Mouse (Mus musculus) neural tube, embryonic 13.5 days (tissue): ENCODE data around the gene Zc3hav1l. TPM values are rescaled to one million over a fixed set of nuclear protein-coding genes. Genes with fewer than 3 reads are reported as not detected.

Experiments
- ATAC-seq: fragments of 200-750 bp; cut with Nextera tagmentation; 2 replicates; pipeline ENCODE4 v1.8.0; 2017; ENCODE audit warnings: low read depth, mild to moderate bottlenecking, moderate TSS enrichment, moderate library complexity
- H3K27ac ChIP-seq: fragments of 300-500 bp; sonication (generic); replicated peaks from 2 replicates; pipeline ENCODE4 v1.5.1; 2015; ENCODE audit warnings: moderate library complexity, mild to moderate bottlenecking, inconsistent platforms
- H3K27me3 ChIP-seq: fragments of 300-500 bp; sonication (generic); 2 replicates; pipeline ENCODE4 v1.6.1; 2015; ENCODE audit warnings: mild to moderate bottlenecking, inconsistent platforms
- H3K36me3 ChIP-seq: fragments of 300-500 bp; sonication (generic); 2 replicates; pipeline ENCODE4 v1.6.1; 2015; ENCODE audit warnings: mild to moderate bottlenecking, inconsistent platforms
- H3K4me1 ChIP-seq: fragments of 300-500 bp; sonication (generic); replicated peaks from 2 replicates; pipeline ENCODE4 v1.6.1; 2015; ENCODE audit warnings: inconsistent platforms
- H3K4me2 ChIP-seq: fragments of 300-500 bp; sonication (generic); 2 replicates; pipeline ENCODE4 v1.6.1; 2015; ENCODE audit warnings: inconsistent platforms, mild to moderate bottlenecking, moderate library complexity
- H3K4me3 ChIP-seq: fragments of 300-500 bp; sonication (generic); 2 replicates; pipeline ENCODE4 v1.5.1; 2015; ENCODE audit warnings: mild to moderate bottlenecking, inconsistent platforms
- H3K9ac ChIP-seq: fragments of 300-500 bp; sonication (generic); 2 replicates; pipeline ENCODE4 v1.6.1; 2015; ENCODE audit warnings: moderate library complexity, mild to moderate bottlenecking, inconsistent platforms
- H3K9me3 ChIP-seq: fragments of 300-500 bp; sonication (generic); 2 replicates; pipeline ENCODE4 v1.6.1; 2016; ENCODE audit warnings: inconsistent platforms
- WGBS: fragments of 180-500 bp; shearing (Covaris S2); methylation state at CpG from one replicate; pipeline ENCODE4 v1.1.7; 2015; 5-methylcytosine and 5-hydroxymethylcytosine counted together
- polyA plus RNA-seq: library from polyadenylated mRNA; unstranded; fragments of >200 nt; fragmentation: Nextera tagmentation; extraction: Ambion mirVana; gene quantifications from 2 replicates; pipeline ENCODE4 v1.2.1, GENCODE M21; 2015

Zc3hav1l gene
- polyA plus RNA-seq, 1 experiment from 2014 or later, result 9.9 TPM

GRCm38 (mm10) chr6:38257506-38257905, 41.6 kb downstream of the Zc3hav1l start:
- no peaks in the 10 kb centered on the region for H3K36me3 ChIP-seq
- no peaks in the 10 kb centered on the region for H3K9me3 ChIP-seq
- H3K4me2 ChIP-seq, result no peak overlapping the region
- no peak overlapping the region for H3K4me3 ChIP-seq
- H3K4me1 ChIP-seq, result peaks cover 11% of the 10 kb centered on the region
- no peak overlapping the region for H3K27ac ChIP-seq
- no peak for ATAC-seq
- 94% methylated on average over 8 of the region's 8 CpGs for WGBS
- no peaks in the 10 kb centered on the region for H3K27me3 ChIP-seq
- H3K9ac ChIP-seq, result no peak overlapping the region

- H3K4me3 ChIP-seq, result no peak overlapping the region
- no peak overlapping the region for H3K9ac ChIP-seq
- no peaks in the 10 kb centered on the region for H3K9me3 ChIP-seq
- no peak overlapping the region for H3K27ac ChIP-seq
- H3K27me3 ChIP-seq, result no peaks in the 10 kb centered on the region
- WGBS, result 93% methylated on average over 4 of the region's 4 CpGs
- H3K36me3 ChIP-seq, result no peaks in the 10 kb centered on the region
- peaks cover 18% of the 10 kb centered on the region for H3K4me1 ChIP-seq
- ATAC-seq, result no peak
- H3K4me2 ChIP-seq, result no peak overlapping the region
Measured at GRCm38 (mm10) chr6:38256793-38257192, 42.3 kb downstream of the Zc3hav1l start.

GRCm38 (mm10) chr6:38255794-38256193, 43.3 kb downstream of the Zc3hav1l start:
- no peaks in the 10 kb centered on the region for H3K9me3 ChIP-seq
- ATAC-seq, result no peak
- 57% methylated on average over 2 of the region's 2 CpGs for WGBS

GRCm38 (mm10) chr6:38253736-38254641, 45.1 kb downstream of the Zc3hav1l start, which contains the start of gene D630045J12Rik:
D630045J12Rik (minus strand) TSS chr6:38254009.
- no peaks in the 10 kb centered on the region for H3K27me3 ChIP-seq
- under 1% methylated on average over 88 of the region's 118 CpGs for WGBS
- H3K4me2 ChIP-seq, result peak within 1 kb of the TSS; percentile 73
- ATAC-seq, result peak; percentile 91
- peaks cover 45% of the 10 kb centered on the region for H3K4me1 ChIP-seq
- H3K36me3 ChIP-seq, result no peaks in the 10 kb centered on the region
- H3K27ac ChIP-seq, result peak within 1 kb of the TSS; percentile 98
- H3K9ac ChIP-seq, result peak within 1 kb of the TSS; percentile 99
- H3K9me3 ChIP-seq, result no peaks in the 10 kb centered on the region
- peak within 1 kb of the TSS; percentile 90 for H3K4me3 ChIP-seq

More at GRCm38 (mm10) chr6:38255794-38256193, 43.3 kb downstream of the Zc3hav1l start:
- Histone ChIP-seq H3K27ac (no peak overlapping the region), H3K9ac (no peak overlapping the region), H3K4me2 (no peak overlapping the region), H3K4me3 (no peak overlapping the region), H3K36me3 (no peaks in the 10 kb centered on the region), H3K4me1 (peaks cover 28% of the 10 kb centered on the region), H3K27me3 (no peaks in the 10 kb centered on the region)

- peak overlapping the region; percentile 99 for H3K9ac ChIP-seq
- peak; percentile 54 for ATAC-seq
- H3K4me1 ChIP-seq, result peaks cover 54% of the 10 kb centered on the region
Measured at GRCm38 (mm10) chr6:38252766-38253735, 46.0 kb downstream of the Zc3hav1l start.

GRCm38 (mm10) chr6:38252139-38252538, 46.9 kb downstream of the Zc3hav1l start:
- Histone ChIP-seq H3K27ac (peak overlapping the region; percentile 98), H3K9me3 (no peaks in the 10 kb centered on the region), H3K9ac (peak overlapping the region; percentile 99)

More at GRCm38 (mm10) chr6:38252766-38253735, 46.0 kb downstream of the Zc3hav1l start:
- WGBS, result 3% methylated on average over 19 of the region's 19 CpGs
- Histone ChIP-seq H3K27me3 (no peaks in the 10 kb centered on the region), H3K4me3 (peak overlapping the region; percentile 90), H3K36me3 (no peaks in the 10 kb centered on the region), H3K9me3 (no peaks in the 10 kb centered on the region), H3K4me2 (peak overlapping the region; percentile 73), H3K27ac (peak overlapping the region; percentile 98)

GRCm38 (mm10) chr6:38251464-38251863, 47.6 kb downstream of the Zc3hav1l start:
- ATAC-seq, result no peak
- H3K27me3 ChIP-seq, result no peaks in the 10 kb centered on the region
- H3K9me3 ChIP-seq, result no peaks in the 10 kb centered on the region
- H3K4me1 ChIP-seq, result peaks cover 67% of the 10 kb centered on the region
- 56% methylated on average over 4 of the region's 4 CpGs for WGBS
- no peaks in the 10 kb centered on the region for H3K36me3 ChIP-seq
- no peak overlapping the region for H3K27ac ChIP-seq
- peak overlapping the region; percentile 99 for H3K9ac ChIP-seq
- H3K4me3 ChIP-seq, result peak overlapping the region; percentile 90
- peak overlapping the region; percentile 73 for H3K4me2 ChIP-seq

More at GRCm38 (mm10) chr6:38252139-38252538, 46.9 kb downstream of the Zc3hav1l start:
- peak overlapping the region; percentile 90 for H3K4me3 ChIP-seq
- WGBS, result 64% methylated on average over 10 of the region's 10 CpGs
- H3K4me2 ChIP-seq, result peak overlapping the region; percentile 73
- peaks cover 63% of the 10 kb centered on the region for H3K4me1 ChIP-seq
- no peaks in the 10 kb centered on the region for H3K36me3 ChIP-seq
- ATAC-seq, result no peak
- no peaks in the 10 kb centered on the region for H3K27me3 ChIP-seq

- H3K4me1 ChIP-seq, result peaks cover 85% of the 10 kb centered on the region
- H3K27ac ChIP-seq, result no peak overlapping the region
- no peak overlapping the region for H3K4me3 ChIP-seq
- ATAC-seq, result no peak
- H3K27me3 ChIP-seq, result no peaks in the 10 kb centered on the region
- H3K9me3 ChIP-seq, result no peaks in the 10 kb centered on the region
- 88% methylated on average over 4 of the region's 4 CpGs for WGBS
- no peaks in the 10 kb centered on the region for H3K36me3 ChIP-seq
- no peak overlapping the region for H3K9ac ChIP-seq
- H3K4me2 ChIP-seq, result no peak overlapping the region
Measured at GRCm38 (mm10) chr6:38247362-38247761, 51.7 kb downstream of the Zc3hav1l start.

GRCm38 (mm10) chr6:38244806-38245205, 54.3 kb downstream of the Zc3hav1l start:
- 89% methylated on average over 3 of the region's 3 CpGs for WGBS
- no peak overlapping the region for H3K9ac ChIP-seq

GRCm38 (mm10) chr6:38244167-38244566, 54.9 kb downstream of the Zc3hav1l start:
- no peaks in the 10 kb centered on the region for H3K27me3 ChIP-seq
- no peak overlapping the region for H3K4me2 ChIP-seq
- H3K9me3 ChIP-seq, result no peaks in the 10 kb centered on the region
- H3K9ac ChIP-seq, result no peak overlapping the region
- H3K4me1 ChIP-seq, result peaks cover 81% of the 10 kb centered on the region
- ATAC-seq, result no peak
- no peak overlapping the region for H3K4me3 ChIP-seq
- WGBS, result 71% methylated on average over 3 of the region's 3 CpGs
- H3K36me3 ChIP-seq, result no peaks in the 10 kb centered on the region
- H3K27ac ChIP-seq, result no peak overlapping the region

More at GRCm38 (mm10) chr6:38244806-38245205, 54.3 kb downstream of the Zc3hav1l start:
- Histone ChIP-seq H3K27ac (no peak overlapping the region), H3K36me3 (no peaks in the 10 kb centered on the region), H3K4me2 (no peak overlapping the region), H3K27me3 (no peaks in the 10 kb centered on the region), H3K4me3 (no peak overlapping the region), H3K4me1 (peaks cover 84% of the 10 kb centered on the region), H3K9me3 (no peaks in the 10 kb centered on the region)
- ATAC-seq, result no peak

- no peak for ATAC-seq
- H3K9me3 ChIP-seq, result 0 out of 2 replicates have a peak, but pooled peaks cover under 1% of the 10 kb centered on the region
- no peak overlapping the region for H3K4me3 ChIP-seq
- H3K36me3 ChIP-seq, result no peaks in the 10 kb centered on the region
- H3K9ac ChIP-seq, result no peak overlapping the region
- H3K4me2 ChIP-seq, result no peak overlapping the region
- no peaks in the 10 kb centered on the region for H3K27me3 ChIP-seq
- H3K4me1 ChIP-seq, result peaks cover 68% of the 10 kb centered on the region
- peak overlapping the region; percentile 18; the same call in 1 of the 2 replicates for H3K27ac ChIP-seq
- WGBS, result 86% methylated on average over 5 of the region's 5 CpGs
Measured at GRCm38 (mm10) chr6:38242833-38243232, 56.2 kb downstream of the Zc3hav1l start.
